Mouse (Mus musculus) megakaryocyte-erythroid progenitor cell, adult 5-6 weeks (primary cell): ENCODE measurements at regions not wholly inside any gene's neighbourhood (a gene's known extent, or its start where the extent isn't known, plus 50 kb on each side); places are given as distances from the start of the nearest gene placed in this dataset.

Experiments used
- ATAC-seq: replicated peaks from 2 replicates; pipeline ENCODE4 v1.8.0; 2016; ENCODE audit warnings: mild to moderate bottlenecking, inconsistent platforms; ENCODE audit not compliant: severe bottlenecking, poor library complexity, low FRiP score, low TSS enrichment

GRCm38 (mm10) chr3:41171310-41171709, 88.5 kb upstream of the Pgrmc2 start:
- ATAC-seq = peak; percentile 9

GRCm38 (mm10) chr3:41170566-41170965, 87.7 kb upstream of the Pgrmc2 start:
- no peak for ATAC-seq

GRCm38 (mm10) chr3:41169430-41169829, 86.6 kb upstream of the Pgrmc2 start:
- ATAC-seq = peak; percentile 93

GRCm38 (mm10) chr3:41168181-41168967, 85.5 kb upstream of the Pgrmc2 start:
- no peak for ATAC-seq

GRCm38 (mm10) chr3:41167476-41167875, 84.6 kb upstream of the Pgrmc2 start:
- no peak for ATAC-seq

- no peak for ATAC-seq
Observed at GRCm38 (mm10) chr3:41164736-41165135, 81.9 kb upstream of the Pgrmc2 start.

- peak; percentile 81 for ATAC-seq
Observed at GRCm38 (mm10) chr3:41163767-41164166, 80.9 kb upstream of the Pgrmc2 start.

- no peak for ATAC-seq
Observed at GRCm38 (mm10) chr3:41162514-41162913, 79.7 kb upstream of the Pgrmc2 start.

GRCm38 (mm10) chr3:41160648-41161047, 77.8 kb upstream of the Pgrmc2 start:
- no peak for ATAC-seq

GRCm38 (mm10) chr3:41158314-41158973, 75.6 kb upstream of the Pgrmc2 start:
- peak; percentile 51 for ATAC-seq

- no peak for ATAC-seq
Observed at GRCm38 (mm10) chr3:41157428-41157827, 74.6 kb upstream of the Pgrmc2 start.

- no peak for ATAC-seq
Observed at GRCm38 (mm10) chr3:41156562-41156961, 73.7 kb upstream of the Pgrmc2 start.

GRCm38 (mm10) chr3:41155132-41155760, 72.4 kb upstream of the Pgrmc2 start:
- peak; percentile 96 for ATAC-seq

GRCm38 (mm10) chr3:41154402-41154801, 71.6 kb upstream of the Pgrmc2 start:
- no peak for ATAC-seq

GRCm38 (mm10) chr3:41151989-41152388, 69.1 kb upstream of the Pgrmc2 start:
- ATAC-seq = no peak

GRCm38 (mm10) chr3:41140391-41140790, 57.5 kb upstream of the Pgrmc2 start:
- ATAC-seq = no peak

GRCm38 (mm10) chr3:41137931-41138330, 55.1 kb upstream of the Pgrmc2 start:
- no peak for ATAC-seq

- ATAC-seq = no peak
Observed at GRCm38 (mm10) chr3:41132889-41133288, 50.0 kb upstream of the Pgrmc2 start.
